Mouse (Mus musculus): ENCODE results near the gene Edc3. TPM values are rescaled to one million over a fixed set of nuclear protein-coding genes. Genes with fewer than 3 reads are reported as not detected.
"Not testable (repeated sequence)": the region's sequence is repeated elsewhere in the genome, so short reads cannot be mapped to it uniquely, and the experiment has no call there.

Gene Edc3
- polyA plus RNA-seq, 1 experiment from 2014 or later, result 24.1 TPM

DNA sequence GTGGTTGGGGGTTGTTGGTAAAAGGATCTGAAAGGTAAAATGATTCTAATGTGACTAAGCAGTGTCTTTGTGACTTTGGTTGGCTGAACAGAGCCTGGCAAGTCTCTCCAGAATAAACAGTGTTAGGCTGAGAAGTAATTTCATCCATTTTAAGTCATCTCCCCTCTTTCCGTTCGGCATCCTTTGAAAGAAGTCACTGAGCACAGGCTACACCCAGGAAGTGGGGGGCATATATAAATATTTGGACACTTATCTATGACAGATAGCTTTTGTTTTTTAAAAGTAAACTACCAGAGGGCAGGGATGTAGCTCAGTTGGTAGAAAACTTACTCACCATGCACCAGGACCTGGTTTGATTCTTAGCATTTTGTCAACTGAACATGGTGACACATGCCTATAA lies 19.7 kb upstream of the Edc3 start:
- 52% methylated on average over 2 of the region's 2 CpGs for WGBS
- H3K4me2 ChIP-seq (replicated peaks; ENCODE audit: low read depth, low read length), result no peak overlapping the region
- no peaks in the 10 kb centered on the region for H3K36me3 ChIP-seq (ENCODE audit: control insufficient read depth, insufficient read depth, low read length)
- H3K27ac ChIP-seq (ENCODE audit: low read depth, low read length), result no peak overlapping the region
- H3K4me1 ChIP-seq (ENCODE audit: control insufficient read depth, insufficient read depth, low read length), result no peaks in the 10 kb centered on the region
- no peak for ATAC-seq (ENCODE audit: low FRiP score, low TSS enrichment)
- no peaks in the 10 kb centered on the region for H3K27me3 ChIP-seq (ENCODE audit: control insufficient read depth, insufficient read depth, low read length)
- no peak overlapping the region for H3K9ac ChIP-seq (ENCODE audit: low read depth, low read length)
- no peaks in the 10 kb centered on the region for H3K9me3 ChIP-seq (ENCODE audit: control insufficient read depth, low read length)
- H3K4me3 ChIP-seq (ENCODE audit: low read length), result no peak overlapping the region

DNA sequence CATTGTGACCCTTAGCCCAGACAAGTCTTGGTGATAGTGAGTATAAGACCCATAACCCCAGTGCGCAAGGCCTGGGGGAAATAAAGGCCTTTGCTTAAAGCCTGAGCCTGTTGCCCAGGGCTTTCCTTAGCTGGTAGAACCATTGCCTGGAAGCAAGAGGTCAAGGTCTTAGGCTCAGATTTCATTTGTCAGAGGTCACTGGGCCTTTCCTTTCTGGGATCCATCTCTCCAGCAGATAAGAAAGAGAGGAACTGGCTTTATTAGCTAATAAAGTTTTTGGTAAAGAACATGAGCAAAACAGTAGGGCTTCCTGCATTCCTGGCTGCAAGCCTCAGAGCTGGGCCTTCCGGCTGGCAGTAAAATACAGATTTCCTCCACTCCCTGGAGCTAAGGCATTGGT lies 14.2 kb upstream of the Edc3 start:
- H3K27me3 ChIP-seq (ENCODE audit: control insufficient read depth, insufficient read depth, low read length), result peaks cover 20% of the 10 kb centered on the region
- H3K4me1 ChIP-seq (ENCODE audit: control insufficient read depth, insufficient read depth, low read length), result peaks cover 12% of the 10 kb centered on the region; the same call in 1 of the 2 replicates
- no peak overlapping the region for H3K4me3 ChIP-seq (ENCODE audit: low read length)
- no peak for ATAC-seq (ENCODE audit: low FRiP score, low TSS enrichment)
- 85% methylated on average over 2 of the region's 2 CpGs for WGBS
- H3K9me3 ChIP-seq (ENCODE audit: control insufficient read depth, low read length), result no peaks in the 10 kb centered on the region
- H3K4me2 ChIP-seq (replicated peaks; ENCODE audit: low read depth, low read length), result no peak overlapping the region
- no peaks in the 10 kb centered on the region for H3K36me3 ChIP-seq (ENCODE audit: control insufficient read depth, insufficient read depth, low read length)
- H3K9ac ChIP-seq (ENCODE audit: low read depth, low read length), result no peak overlapping the region
- H3K27ac ChIP-seq (ENCODE audit: low read depth, low read length), result no peak overlapping the region

DNA sequence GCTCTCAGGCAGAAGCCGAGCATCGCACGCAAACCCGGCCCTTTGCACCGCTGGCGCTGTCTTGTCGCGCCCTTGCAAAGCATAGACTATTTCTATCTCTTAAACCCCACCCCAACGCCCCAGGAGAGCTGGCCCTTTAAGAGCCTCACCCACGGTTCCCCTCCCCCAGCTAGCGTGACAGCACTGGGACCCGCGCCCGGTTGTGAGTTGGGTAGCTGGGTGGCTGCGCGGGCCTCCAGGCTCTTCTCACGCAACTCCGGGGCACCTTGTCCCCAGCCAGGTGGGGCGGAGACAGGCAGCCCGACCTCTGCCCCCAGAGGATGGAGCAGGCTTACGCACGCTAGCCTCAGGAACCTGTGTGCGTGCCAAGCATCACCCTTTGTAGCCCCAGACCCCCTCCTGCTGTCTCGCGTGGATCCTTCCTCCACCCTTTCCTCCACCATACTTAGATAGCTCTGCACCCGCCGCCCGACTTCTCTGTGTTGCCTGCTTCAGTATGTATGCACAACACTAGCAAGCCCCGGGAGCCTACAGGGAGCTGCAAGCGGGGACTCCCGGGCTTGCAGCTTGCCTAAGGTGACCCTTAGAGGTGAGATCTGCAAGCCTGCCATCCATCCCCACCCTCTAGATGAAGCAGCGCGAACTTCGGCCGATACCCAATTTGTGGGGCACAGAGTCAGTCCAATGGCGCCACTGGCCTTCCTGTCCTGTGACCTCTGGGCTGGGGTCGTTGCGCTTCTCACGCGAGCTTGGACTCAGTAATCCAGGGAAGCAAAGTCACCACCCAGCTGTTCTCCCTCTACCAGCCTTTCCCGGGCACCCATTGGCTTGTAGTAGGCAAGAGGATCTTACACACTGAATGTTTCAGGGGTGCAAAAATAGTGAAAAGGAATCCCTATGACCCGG lies 11.7 kb upstream of the Edc3 start:
- no peaks in the 10 kb centered on the region for H3K36me3 ChIP-seq (ENCODE audit: control insufficient read depth, insufficient read depth, low read length)
- peak overlapping the region; percentile 32 for H3K9ac ChIP-seq (ENCODE audit: low read depth, low read length)
- peak overlapping the region; percentile 71 for H3K4me2 ChIP-seq (replicated peaks; ENCODE audit: low read depth, low read length)
- H3K4me1 ChIP-seq (ENCODE audit: control insufficient read depth, insufficient read depth, low read length), result peaks cover 12% of the 10 kb centered on the region; the same call in 1 of the 2 replicates
- ATAC-seq (ENCODE audit: low FRiP score, low TSS enrichment), result peak; percentile 52
- peak overlapping the region; percentile 39 for H3K4me3 ChIP-seq (ENCODE audit: low read length)
- under 1% methylated on average over 42 of the region's 42 CpGs for WGBS
- H3K27me3 ChIP-seq (ENCODE audit: control insufficient read depth, insufficient read depth, low read length), result peaks cover 20% of the 10 kb centered on the region
- no peak overlapping the region for H3K27ac ChIP-seq (ENCODE audit: low read depth, low read length)
- H3K9me3 ChIP-seq (ENCODE audit: control insufficient read depth, low read length), result no peaks in the 10 kb centered on the region

DNA sequence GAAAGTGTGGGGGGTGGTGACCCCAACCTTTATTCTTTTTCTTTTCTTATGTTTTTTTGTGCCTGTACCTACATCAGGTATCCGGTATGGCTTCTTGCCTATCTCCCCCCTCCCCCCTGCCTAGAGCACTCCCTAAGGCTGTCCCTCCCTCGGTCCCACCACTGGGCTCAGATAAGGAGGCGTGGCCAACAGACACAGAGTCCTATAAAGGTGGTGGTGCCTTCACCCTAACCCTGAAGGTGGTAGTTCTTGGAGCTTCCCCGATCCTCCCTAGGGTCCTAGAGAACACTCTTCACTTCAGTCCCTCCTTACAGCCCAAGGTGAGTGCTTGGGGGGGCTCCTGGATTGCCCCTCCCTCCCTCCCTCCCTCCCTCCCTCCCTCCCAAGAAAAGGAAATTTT lies 11.0 kb upstream of the Edc3 start:
- Histone ChIP-seq H3K9ac (ENCODE audit: low read depth, low read length) (no peak overlapping the region), H3K27ac (ENCODE audit: low read depth, low read length) (no peak overlapping the region), H3K27me3 (ENCODE audit: control insufficient read depth, insufficient read depth, low read length) (peaks cover 20% of the 10 kb centered on the region), H3K36me3 (ENCODE audit: control insufficient read depth, insufficient read depth, low read length) (no peaks in the 10 kb centered on the region), H3K9me3 (ENCODE audit: control insufficient read depth, low read length) (no peaks in the 10 kb centered on the region), H3K4me2 (replicated peaks; ENCODE audit: low read depth, low read length) (no peak overlapping the region), H3K4me3 (ENCODE audit: low read length) (no peak overlapping the region), H3K4me1 (ENCODE audit: control insufficient read depth, insufficient read depth, low read length) (peaks cover 12% of the 10 kb centered on the region; the same call in 1 of the 2 replicates)
- ATAC-seq (ENCODE audit: low FRiP score, low TSS enrichment), result peak; percentile 54; the same call in 1 of the 2 replicates
- WGBS, result 21% methylated on average over 4 of the region's 4 CpGs

DNA sequence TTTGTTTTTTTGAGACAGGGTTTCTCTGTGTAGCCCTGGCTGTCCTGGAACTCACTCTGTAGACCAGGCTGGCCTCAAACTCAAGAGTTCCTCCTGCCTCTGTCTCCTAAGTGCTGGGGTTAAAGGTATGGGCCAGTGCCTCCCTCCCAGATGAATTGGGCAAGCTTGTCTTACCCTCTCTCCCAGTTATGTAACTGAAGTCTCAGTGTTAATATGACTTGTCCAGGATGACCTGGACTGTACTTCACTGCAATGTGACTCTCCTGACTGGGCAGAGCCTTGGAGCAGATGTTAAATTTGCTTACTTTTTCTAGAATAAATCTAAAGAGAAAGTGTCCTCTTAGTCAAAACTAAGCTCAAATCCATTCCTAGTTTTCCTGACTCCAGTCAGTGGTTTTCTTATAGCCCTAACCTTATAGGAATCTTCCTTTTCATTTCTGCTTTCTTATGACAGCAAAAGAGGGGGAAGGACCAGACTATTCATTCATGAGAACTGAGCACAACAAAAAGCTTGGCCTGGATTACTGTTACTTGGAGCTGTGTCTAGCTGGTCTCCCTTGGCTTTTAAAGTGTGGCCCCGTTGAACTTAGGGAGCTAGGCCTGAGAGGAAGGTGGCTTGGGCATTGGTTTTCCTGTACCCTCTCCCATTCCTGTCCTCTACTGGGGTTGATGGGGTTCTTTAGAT lies 9.7 kb upstream of the Edc3 start:
- H3K27me3 ChIP-seq (ENCODE audit: control insufficient read depth, insufficient read depth, low read length), result peaks cover 20% of the 10 kb centered on the region
- no peak for ATAC-seq (ENCODE audit: low FRiP score, low TSS enrichment)
- H3K4me3 ChIP-seq (ENCODE audit: low read length), result no peak overlapping the region
- H3K9ac ChIP-seq (ENCODE audit: low read depth, low read length), result no peak overlapping the region
- H3K36me3 ChIP-seq (ENCODE audit: control insufficient read depth, insufficient read depth, low read length), result no peaks in the 10 kb centered on the region
- H3K4me2 ChIP-seq (replicated peaks; ENCODE audit: low read depth, low read length), result no peak overlapping the region
- H3K4me1 ChIP-seq (ENCODE audit: control insufficient read depth, insufficient read depth, low read length), result peaks cover 12% of the 10 kb centered on the region; the same call in 1 of the 2 replicates
- H3K27ac ChIP-seq (ENCODE audit: low read depth, low read length), result no peak overlapping the region
- no peaks in the 10 kb centered on the region for H3K9me3 ChIP-seq (ENCODE audit: control insufficient read depth, low read length)
- 86% methylated on average over 1 of the region's 1 CpGs for WGBS

DNA sequence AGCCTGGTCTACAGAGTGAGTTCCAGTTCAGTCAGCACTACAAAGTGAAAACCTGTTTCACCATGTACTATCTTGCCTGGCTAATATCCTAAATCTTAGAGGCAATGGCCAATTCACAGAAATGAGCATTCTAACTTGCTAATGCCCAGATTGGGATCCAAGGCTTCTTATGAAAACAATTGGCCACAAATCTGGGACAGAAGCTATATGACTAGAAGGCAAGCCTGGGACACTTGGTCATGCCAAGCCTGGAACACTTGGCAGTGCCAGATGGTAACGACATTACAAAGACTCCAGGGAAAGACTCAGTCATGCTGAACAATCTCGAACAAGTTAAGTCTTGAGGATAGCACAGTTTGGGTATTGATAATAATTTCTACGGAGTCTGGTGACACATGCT lies 1.8 kb upstream of the Edc3 start:
- WGBS, result 87% methylated on average over 3 of the region's 3 CpGs
- Histone ChIP-seq H3K4me1 (ENCODE audit: control insufficient read depth, insufficient read depth, low read length) (no peaks in the 10 kb centered on the region), H3K9ac (ENCODE audit: low read depth, low read length) (no peak overlapping the region), H3K4me2 (replicated peaks; ENCODE audit: low read depth, low read length) (no peak overlapping the region), H3K4me3 (ENCODE audit: low read length) (no peak overlapping the region), H3K9me3 (ENCODE audit: control insufficient read depth, low read length) (no peaks in the 10 kb centered on the region), H3K36me3 (ENCODE audit: control insufficient read depth, insufficient read depth, low read length) (no peaks in the 10 kb centered on the region), H3K27ac (ENCODE audit: low read depth, low read length) (no peak overlapping the region), H3K27me3 (ENCODE audit: control insufficient read depth, insufficient read depth, low read length) (no peaks in the 10 kb centered on the region)
- no peak for ATAC-seq (ENCODE audit: low FRiP score, low TSS enrichment)

DNA sequence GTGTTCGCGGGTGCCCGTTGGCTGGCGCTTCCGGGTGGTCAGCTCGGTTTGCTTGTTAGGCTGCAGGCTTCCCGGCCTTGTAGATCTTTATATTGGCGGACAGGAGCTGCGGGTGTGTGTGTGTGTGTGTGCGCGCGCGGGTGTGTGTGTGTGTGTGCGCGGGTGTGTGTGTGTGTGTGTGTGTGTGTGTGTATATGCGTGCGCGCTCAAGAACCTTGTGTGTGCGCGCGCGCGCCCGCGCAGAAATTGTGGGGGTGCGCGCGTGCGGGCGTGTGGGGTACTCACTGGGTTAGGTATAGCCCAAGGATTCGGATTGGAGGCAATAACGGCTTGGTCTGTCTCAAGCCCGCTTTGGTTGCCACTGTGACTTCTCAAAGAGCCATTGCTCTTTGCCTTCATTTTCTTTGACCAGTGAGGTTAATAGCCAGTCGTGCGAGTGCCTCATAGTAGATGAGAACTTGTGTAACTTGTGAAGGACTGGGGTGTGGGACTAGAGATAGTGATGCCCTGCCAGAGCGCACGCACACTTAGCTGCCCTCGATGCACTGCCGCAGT lies 457 bp downstream of the Edc3 start:
- Histone ChIP-seq H3K9ac (ENCODE audit: low read depth, low read length) (peak overlapping the region; percentile 83), H3K9me3 (ENCODE audit: control insufficient read depth, low read length) (no peaks in the 10 kb centered on the region), H3K4me3 (ENCODE audit: low read length) (peak overlapping the region; percentile 76), H3K4me1 (ENCODE audit: control insufficient read depth, insufficient read depth, low read length) (no peaks in the 10 kb centered on the region), H3K27ac (ENCODE audit: low read depth, low read length) (peak overlapping the region; percentile 86), H3K27me3 (ENCODE audit: control insufficient read depth, insufficient read depth, low read length) (no peaks in the 10 kb centered on the region), H3K4me2 (replicated peaks; ENCODE audit: low read depth, low read length) (peak overlapping the region; percentile 89), H3K36me3 (ENCODE audit: control insufficient read depth, insufficient read depth, low read length) (peaks cover 16% of the 10 kb centered on the region)
- 4% methylated on average over 39 of the region's 39 CpGs for WGBS
- ATAC-seq (ENCODE audit: low FRiP score, low TSS enrichment), result peak; percentile 49

DNA sequence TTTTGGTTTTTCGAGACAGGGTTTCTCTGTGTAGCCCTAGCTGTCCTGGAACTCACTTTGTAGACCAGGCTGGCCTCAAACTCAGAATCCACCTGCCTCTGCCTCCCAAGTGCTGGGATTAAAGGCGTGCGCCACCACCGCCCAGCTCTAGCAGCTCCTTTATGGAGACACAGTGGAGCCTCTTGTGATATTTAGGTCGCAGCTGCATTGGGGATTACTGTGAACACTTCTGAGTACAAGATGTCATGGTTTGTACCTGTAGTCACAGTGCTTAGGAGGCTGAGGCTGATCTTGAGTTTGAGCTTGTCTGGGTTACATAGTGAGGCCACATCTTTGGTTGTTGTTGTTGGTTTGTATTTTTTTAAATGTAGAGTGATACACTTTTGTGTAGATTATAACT lies 1.9 kb downstream of the Edc3 start:
- H3K27ac ChIP-seq (ENCODE audit: low read depth, low read length); H3K4me1 ChIP-seq (ENCODE audit: control insufficient read depth, insufficient read depth, low read length); H3K4me2 ChIP-seq (replicated peaks; ENCODE audit: low read depth, low read length); H3K9me3 ChIP-seq (ENCODE audit: control insufficient read depth, low read length); ATAC-seq (ENCODE audit: low FRiP score, low TSS enrichment); H3K27me3 ChIP-seq (ENCODE audit: control insufficient read depth, insufficient read depth, low read length); H3K9ac ChIP-seq (ENCODE audit: low read depth, low read length); H3K4me3 ChIP-seq (ENCODE audit: low read length): not testable (repeated sequence)
- H3K36me3 ChIP-seq (ENCODE audit: control insufficient read depth, insufficient read depth, low read length), result peaks cover 30% of the 10 kb centered on the region
- 91% methylated on average over 5 of the region's 5 CpGs for WGBS

DNA sequence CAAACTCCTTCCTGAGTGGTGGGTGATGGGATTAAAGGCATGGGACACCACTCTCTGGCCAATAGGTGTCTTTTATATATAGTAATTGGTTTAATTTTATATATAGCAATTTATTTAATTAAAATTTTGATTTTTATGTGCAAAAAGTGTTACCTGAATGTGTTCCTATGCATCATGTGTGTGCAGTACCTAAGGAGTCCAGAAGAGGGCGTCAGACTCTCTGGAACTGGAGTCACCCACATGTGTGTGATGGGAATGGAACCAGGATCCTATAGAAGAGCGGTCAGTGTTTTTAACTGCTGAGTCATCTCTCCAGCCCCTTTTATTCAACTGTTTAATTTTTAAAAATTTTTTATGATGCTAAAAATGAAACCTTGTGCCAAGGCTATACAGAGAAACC lies 3.9 kb downstream of the Edc3 start:
- no peaks in the 10 kb centered on the region for H3K9me3 ChIP-seq (ENCODE audit: control insufficient read depth, low read length)
- H3K4me2 ChIP-seq (replicated peaks; ENCODE audit: low read depth, low read length), result no peak overlapping the region
- no peaks in the 10 kb centered on the region for H3K4me1 ChIP-seq (ENCODE audit: control insufficient read depth, insufficient read depth, low read length)
- no peak overlapping the region for H3K4me3 ChIP-seq (ENCODE audit: low read length)
- H3K27me3 ChIP-seq (ENCODE audit: control insufficient read depth, insufficient read depth, low read length), result no peaks in the 10 kb centered on the region
- no peak for ATAC-seq (ENCODE audit: low FRiP score, low TSS enrichment)
- H3K36me3 ChIP-seq (ENCODE audit: control insufficient read depth, insufficient read depth, low read length), result peaks cover 47% of the 10 kb centered on the region
- no peak overlapping the region for H3K27ac ChIP-seq (ENCODE audit: low read depth, low read length)
- no peak overlapping the region for H3K9ac ChIP-seq (ENCODE audit: low read depth, low read length)
- 72% methylated on average over 2 of the region's 2 CpGs for WGBS

Measured in kidney, embryonic 14.5 days (tissue).